Mouse (Mus musculus) intestine, embryonic 14.5 days (tissue): ENCODE measurements around the gene Frmd8. TPM values are rescaled to one million over a fixed set of nuclear protein-coding genes. Genes with fewer than 3 reads are reported as not detected.

ENCODE experiments used
- ATAC-seq: fragments of 200-750 bp; cut with Nextera tagmentation; replicated peaks from 2 replicates; pipeline ENCODE4 v1.8.0; 2017; ENCODE audit warnings: low read depth, moderate number of reproducible peaks, moderate TSS enrichment, moderate library complexity; ENCODE audit not compliant: low FRiP score, low TSS enrichment
- DNase-seq: peaks from one replicate; pipeline ENCODE4 v3.0.0-alpha.2; 2018; ENCODE audit warnings: low spot score
- H3K27ac ChIP-seq: fragments of 300-500 bp; sonication (generic); 2 replicates; pipeline ENCODE4 v1.5.1; 2014; ENCODE audit warnings: low read depth, mild to moderate bottlenecking, control low read depth
- H3K27me3 ChIP-seq: fragments of 300-500 bp; sonication (generic); replicated peaks from 2 replicates; pipeline ENCODE4 v1.6.1; 2014; ENCODE audit warnings: low read length, control low read depth; ENCODE audit not compliant: control insufficient read depth, insufficient read depth
- H3K36me3 ChIP-seq: fragments of 300-500 bp; sonication (generic); 2 replicates; pipeline ENCODE4 v1.6.1; 2014; ENCODE audit warnings: low read length, control low read depth; ENCODE audit not compliant: control insufficient read depth, insufficient read depth
- H3K4me1 ChIP-seq: fragments of 300-500 bp; sonication (generic); replicated peaks from 2 replicates; pipeline ENCODE4 v1.6.1; 2014; ENCODE audit warnings: low read length, control low read depth, mixed read lengths; ENCODE audit not compliant: control insufficient read depth, insufficient read depth
- H3K4me2 ChIP-seq: fragments of 300-500 bp; sonication (generic); 2 replicates; pipeline ENCODE4 v1.6.1; 2014; ENCODE audit warnings: low read length
- H3K4me3 ChIP-seq: fragments of 300-500 bp; sonication (generic); 2 replicates; pipeline ENCODE4 v1.5.1; 2014; ENCODE audit warnings: low read depth, low read length, control low read depth, mixed read lengths
- H3K9ac ChIP-seq: fragments of 300-500 bp; sonication (generic); 2 replicates; pipeline ENCODE4 v1.6.1; 2014; ENCODE audit warnings: mild to moderate bottlenecking, low read length
- H3K9me3 ChIP-seq: fragments of 300-500 bp; sonication (generic); 2 replicates; pipeline ENCODE4 v1.6.1; 2016; ENCODE audit warnings: low read length, control low read depth; ENCODE audit not compliant: control insufficient read depth
- WGBS: fragments of 180-500 bp; shearing (Covaris S2); extraction: QIAGEN DNeasy Blood & Tissue Kit; methylation state at CpG from one replicate; pipeline ENCODE4 v1.1.7; 2014; 5-methylcytosine and 5-hydroxymethylcytosine counted together
- polyA plus RNA-seq: library from polyadenylated mRNA; unstranded; fragments of >200 nt; fragmentation: Nextera tagmentation; extraction: Ambion mirVana; gene quantifications from 2 replicates; pipeline ENCODE4 v1.2.1, GENCODE M21; 2014

Frmd8 gene
- polyA plus RNA-seq, 1 experiment from 2014 or later = 18.9 TPM

DNA sequence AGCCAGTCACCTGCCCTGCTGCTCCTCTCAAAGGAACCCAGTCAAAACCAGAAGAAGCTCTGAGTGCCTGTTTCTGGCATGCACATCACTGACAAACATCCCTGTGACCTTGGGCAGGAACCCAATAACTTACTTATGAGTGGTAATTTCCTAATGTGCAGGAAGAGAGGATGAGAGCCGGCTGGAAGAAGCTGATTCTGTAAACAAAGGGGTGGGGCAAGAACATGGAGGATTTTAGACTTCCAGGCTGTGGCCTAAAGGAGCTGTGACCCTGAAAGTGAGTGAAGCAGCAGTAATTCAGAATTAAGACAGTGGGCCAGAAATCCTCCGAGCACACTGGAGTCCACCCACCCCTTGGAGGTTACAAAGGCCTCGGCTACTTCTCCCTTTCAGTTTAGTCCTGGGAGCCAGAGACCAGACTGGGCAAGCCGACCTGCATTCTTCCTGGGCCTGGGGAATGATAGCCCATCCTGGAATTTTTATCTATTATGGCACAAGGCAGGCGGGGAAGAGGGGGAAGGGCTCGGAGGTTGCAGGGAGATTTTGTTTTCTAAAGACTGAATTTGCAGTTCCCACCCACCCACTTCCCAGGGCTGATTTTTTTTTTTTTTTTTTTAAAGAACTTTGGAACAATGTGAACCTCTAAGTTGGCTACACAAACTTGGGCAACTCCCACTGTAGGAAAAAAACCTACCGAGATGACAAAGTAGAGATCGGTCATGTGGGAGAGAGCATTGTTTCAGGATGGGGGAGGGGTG is 68.8 kb downstream of the Frmd8 start:
- H3K27ac ChIP-seq = peak overlapping the region; percentile 98
- H3K27me3 ChIP-seq = no peaks in the 10 kb centered on the region
- 6% methylated on average over 8 of the region's 8 CpGs for WGBS
- H3K4me3 ChIP-seq = no peak overlapping the region
- peaks cover 60% of the 10 kb centered on the region for H3K4me1 ChIP-seq
- H3K36me3 ChIP-seq = no peaks in the 10 kb centered on the region
- H3K9ac ChIP-seq = 0 out of 2 replicates have a peak overlapping the region, but pooled peaks have one; percentile 38
- DNase-seq (peak; percentile 70), ATAC-seq (no peak)
- peak overlapping the region; percentile 26 for H3K4me2 ChIP-seq
- H3K9me3 ChIP-seq = no peaks in the 10 kb centered on the region

DNA sequence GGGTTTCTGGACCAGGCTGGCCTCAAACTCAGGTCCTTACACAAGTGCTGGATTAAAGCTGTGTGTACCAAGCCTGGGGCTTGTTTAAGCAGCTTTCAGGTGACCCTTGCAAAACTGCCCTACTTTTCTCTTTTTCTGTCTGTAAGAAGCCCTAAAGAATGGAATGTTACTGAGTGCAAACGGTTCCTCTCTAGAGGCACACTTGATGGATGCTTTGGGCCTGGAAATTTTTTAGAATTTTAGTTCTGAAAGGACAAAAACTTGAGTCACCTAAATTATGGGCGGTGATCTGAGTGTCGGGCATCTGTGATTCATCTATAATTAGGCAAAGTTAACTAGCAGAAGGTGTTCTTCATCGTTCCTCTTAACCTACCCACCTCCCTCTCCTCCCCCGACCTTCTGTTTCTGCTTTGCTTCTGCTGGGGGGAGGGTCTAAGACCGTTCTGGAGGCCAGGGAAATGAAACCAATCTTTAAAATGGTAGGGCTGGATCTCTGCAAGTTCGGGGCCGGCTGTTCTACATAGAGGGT is 70.6 kb downstream of the Frmd8 start:
- ATAC-seq (no peak), DNase-seq (peak; percentile 63)
- Histone ChIP-seq H3K27me3 (no peaks in the 10 kb centered on the region), H3K36me3 (no peaks in the 10 kb centered on the region), H3K4me3 (no peak overlapping the region), H3K9me3 (no peaks in the 10 kb centered on the region), H3K27ac (peak overlapping the region; percentile 98), H3K9ac (peak overlapping the region; percentile 96), H3K4me2 (peak overlapping the region; percentile 99), H3K4me1 (peaks cover 42% of the 10 kb centered on the region)
- 28% methylated on average over 8 of the region's 8 CpGs for WGBS

DNA sequence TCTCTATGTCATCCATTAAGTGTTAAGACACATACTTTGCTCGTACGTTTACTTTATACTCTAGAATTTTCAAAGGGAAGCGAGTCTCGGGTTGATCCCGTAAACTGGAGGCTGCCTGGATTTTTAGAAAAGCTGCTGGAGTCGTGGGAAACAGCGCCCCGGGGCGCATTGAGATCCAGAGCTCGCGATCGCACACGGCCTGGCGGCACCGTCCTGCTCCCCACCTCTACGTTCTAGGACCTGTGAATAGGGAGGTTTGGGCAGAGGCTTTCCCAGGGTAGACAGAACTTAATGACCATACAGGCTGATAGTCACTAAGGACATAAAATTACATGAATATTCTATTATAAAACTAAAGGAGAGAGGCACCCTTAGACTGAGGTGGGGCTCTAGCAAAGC is 71.2 kb downstream of the Frmd8 start:
- ATAC-seq = no peak; the same call in 1 of the 2 replicates
- H3K4me2 ChIP-seq = peak overlapping the region; percentile 99
- no peak for DNase-seq
- peaks cover 4% of the 10 kb centered on the region for H3K36me3 ChIP-seq
- peak overlapping the region; percentile 29 for H3K4me3 ChIP-seq
- H3K9ac ChIP-seq = peak overlapping the region; percentile 96
- H3K9me3 ChIP-seq = no peaks in the 10 kb centered on the region
- H3K27ac ChIP-seq = peak overlapping the region; percentile 98
- H3K27me3 ChIP-seq = no peaks in the 10 kb centered on the region
- peaks cover 39% of the 10 kb centered on the region for H3K4me1 ChIP-seq
- WGBS = 1% methylated on average over 16 of the region's 16 CpGs

DNA sequence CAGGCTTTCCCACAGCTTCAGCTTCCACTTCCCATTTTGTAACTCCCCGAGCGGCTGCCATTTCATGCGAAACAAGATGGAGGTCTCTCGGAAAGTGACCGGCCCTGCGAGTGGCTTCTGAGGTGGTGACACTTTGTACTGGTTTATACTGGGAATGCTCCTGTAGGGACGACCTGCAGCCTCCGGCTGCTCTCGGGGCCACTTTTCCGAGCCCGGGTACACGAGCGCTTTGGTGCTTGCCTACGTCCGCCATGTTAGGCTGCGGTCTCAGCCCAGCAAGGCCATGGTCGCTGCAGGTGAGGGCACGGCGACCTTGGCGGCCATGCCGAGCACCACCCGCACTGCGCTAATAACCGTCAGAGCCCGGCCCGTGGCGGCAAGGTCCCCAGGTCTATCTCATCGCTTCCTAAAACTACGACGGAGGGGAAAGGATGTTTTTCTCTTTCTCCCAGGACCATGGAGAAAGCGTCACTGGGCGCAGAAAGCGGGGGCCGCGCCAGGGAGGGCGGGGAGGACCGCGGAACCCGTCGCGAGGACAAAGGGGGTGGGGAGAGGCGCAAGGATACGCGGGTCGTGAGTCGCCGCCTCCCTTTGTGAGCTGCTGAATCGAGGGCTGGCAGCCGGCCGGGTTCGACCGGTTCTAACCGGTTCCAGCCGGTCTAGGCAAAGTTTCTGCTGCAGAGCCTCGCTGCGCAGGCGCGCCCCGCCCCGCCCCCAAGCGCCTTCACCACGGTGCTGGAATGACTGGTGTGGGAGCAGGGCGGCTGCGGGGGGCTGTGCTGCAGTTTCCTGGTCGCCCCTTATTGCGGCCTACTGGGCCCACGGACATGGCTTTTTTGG is 71.8 kb downstream of the Frmd8 start:
- peak overlapping the region; percentile 98 for H3K27ac ChIP-seq
- peak; percentile 100 for DNase-seq
- H3K27me3 ChIP-seq = no peaks in the 10 kb centered on the region
- H3K9ac ChIP-seq = peak overlapping the region; percentile 96
- no peaks in the 10 kb centered on the region for H3K9me3 ChIP-seq
- peak overlapping the region; percentile 90 for H3K4me3 ChIP-seq
- H3K4me1 ChIP-seq = peaks cover 34% of the 10 kb centered on the region
- WGBS = under 1% methylated on average over 66 of the region's 67 CpGs
- ATAC-seq = peak; percentile 92
- peak overlapping the region; percentile 99 for H3K4me2 ChIP-seq
- peaks cover 10% of the 10 kb centered on the region for H3K36me3 ChIP-seq

DNA sequence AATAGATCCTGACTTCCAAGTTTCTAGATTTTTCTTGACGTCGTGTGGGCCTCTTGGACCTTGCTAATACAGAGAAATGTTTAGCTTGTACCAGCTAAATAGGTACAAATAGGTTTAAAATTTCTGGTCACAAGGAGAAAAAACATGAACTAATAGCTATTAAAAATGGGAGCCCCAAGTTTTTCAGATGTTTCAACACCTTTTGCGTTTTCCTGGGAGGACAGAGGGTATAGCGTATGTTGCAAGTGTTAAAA is 72.4 kb downstream of the Frmd8 start:
- Histone ChIP-seq H3K4me1 (peaks cover 34% of the 10 kb centered on the region), H3K9me3 (no peaks in the 10 kb centered on the region), H3K36me3 (peaks cover 16% of the 10 kb centered on the region), H3K27ac (peak overlapping the region; percentile 98), H3K9ac (peak overlapping the region; percentile 96), H3K4me3 (peak overlapping the region; percentile 90), H3K4me2 (peak overlapping the region; percentile 99), H3K27me3 (no peaks in the 10 kb centered on the region)
- ATAC-seq = no peak
- WGBS = 0% methylated on average over 4 of the region's 4 CpGs
- DNase-seq = no peak

DNA sequence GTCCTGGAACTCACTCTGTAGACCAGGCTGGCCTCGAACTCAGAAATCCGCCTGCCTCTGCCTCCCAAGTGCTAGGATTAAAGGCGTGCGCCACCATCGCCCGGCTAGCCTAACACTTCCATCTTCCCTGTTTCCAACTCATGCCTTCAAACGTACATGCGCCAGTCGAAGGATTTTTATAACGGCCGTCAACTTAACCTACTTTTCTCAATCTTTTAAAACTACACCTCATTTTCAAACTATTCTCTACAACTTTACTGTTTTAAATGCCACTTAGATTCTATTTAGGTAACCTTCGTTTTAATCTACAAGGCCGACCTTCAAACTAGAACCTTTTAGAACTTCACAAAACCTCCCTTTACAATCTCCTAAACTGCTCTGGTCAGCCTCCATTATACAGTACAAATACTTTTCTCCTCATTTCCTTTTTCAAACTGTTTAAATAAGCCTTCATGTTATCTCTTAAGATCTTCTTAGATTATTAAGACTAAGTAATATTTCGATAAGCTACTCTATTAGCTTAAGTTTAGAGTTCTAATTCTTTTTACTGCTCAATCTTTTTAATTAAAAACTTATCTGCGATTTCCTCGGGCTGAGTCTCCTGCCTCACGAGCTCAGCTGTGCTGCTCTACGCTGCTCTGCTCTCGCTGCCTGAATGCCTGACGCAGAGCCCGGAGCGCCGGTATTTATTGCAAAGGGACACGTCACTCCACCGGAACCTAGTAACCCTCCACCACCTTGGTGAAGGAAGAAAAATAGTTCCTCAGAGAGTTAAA is 72.9 kb downstream of the Frmd8 start:
- ATAC-seq = peak; percentile 75
- Histone ChIP-seq H3K4me1 (peaks cover 34% of the 10 kb centered on the region), H3K9ac (peak overlapping the region; percentile 96), H3K4me2 (peak overlapping the region; percentile 99), H3K27me3 (no peaks in the 10 kb centered on the region), H3K9me3 (no peaks in the 10 kb centered on the region), H3K36me3 (peaks cover 21% of the 10 kb centered on the region), H3K27ac (peak overlapping the region; percentile 98), H3K4me3 (peak overlapping the region; percentile 90)
- WGBS = under 1% methylated on average over 25 of the region's 25 CpGs
- peak; percentile 100 for DNase-seq

DNA sequence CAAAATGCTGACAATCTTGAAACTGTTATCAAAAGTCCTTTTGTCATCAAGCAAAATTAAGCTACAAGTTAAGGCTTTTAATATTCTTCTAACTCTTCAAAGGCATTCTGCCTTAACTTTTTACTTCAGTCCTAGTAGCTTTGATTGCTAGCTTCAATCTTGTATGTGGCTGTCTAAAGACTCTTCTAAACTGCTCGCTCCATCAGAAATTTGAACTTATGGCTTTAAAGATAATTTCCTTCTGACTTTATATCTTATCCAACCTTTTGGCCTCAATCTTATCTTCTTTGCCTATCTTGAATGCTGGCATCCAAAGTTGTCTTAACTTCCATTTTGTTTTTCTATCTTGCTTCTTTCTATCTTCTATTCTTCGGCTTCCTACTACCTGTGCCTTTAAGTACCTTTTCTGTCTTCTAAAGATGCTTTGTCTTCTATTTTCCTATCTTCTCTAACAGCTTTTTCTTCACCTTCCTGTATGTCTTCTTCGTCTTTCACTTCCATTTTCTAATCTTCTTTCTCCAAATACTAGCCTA is 73.6 kb downstream of the Frmd8 start:
- ATAC-seq (no peak), DNase-seq (no peak)
- Histone ChIP-seq H3K36me3 (peaks cover 28% of the 10 kb centered on the region), H3K9me3 (no peaks in the 10 kb centered on the region), H3K27ac (peak overlapping the region; percentile 98), H3K4me1 (peaks cover 35% of the 10 kb centered on the region), H3K9ac (peak overlapping the region; percentile 96), H3K4me3 (peak overlapping the region; percentile 90), H3K4me2 (peak overlapping the region; percentile 99), H3K27me3 (no peaks in the 10 kb centered on the region)
- WGBS = 6% methylated on average over 3 of the region's 3 CpGs
